Mouse (Mus musculus): ENCODE results near the gene Gm7361.
"Not testable (repeated sequence)": the region's sequence is repeated elsewhere in the genome, so short reads cannot be mapped to it uniquely, and the experiment has no call there.

Gene Gm7361

GRCm38 (mm10) chr5:26257391-26257790, at the start of gene Gm7361:
Gene Gm7361 (plus strand): TSS chr5:26257691.
- DNase-seq (ENCODE audit: low spot score in 2 of 2): not testable (repeated sequence)

GRCm38 (mm10) chr5:26211030-26211429, 46.5 kb upstream of the Gm7361 start:
- DNase-seq (ENCODE audit: low spot score in 2 of 2): no peak

GRCm38 (mm10) chr5:26222076-26222475, 35.4 kb upstream of the Gm7361 start:
- DNase-seq (ENCODE audit: low spot score in 2 of 2): no peak

- DNase-seq (ENCODE audit: low spot score in 2 of 2): not testable (repeated sequence)
Measured at GRCm38 (mm10) chr5:26266656-26267055, 9.2 kb downstream of the Gm7361 start.

- no peak for DNase-seq (ENCODE audit: low spot score in 2 of 2)
Measured at GRCm38 (mm10) chr5:26280361-26280760, 22.9 kb downstream of the Gm7361 start.

GRCm38 (mm10) chr5:26281717-26282116, 24.2 kb downstream of the Gm7361 start:
- no peak for DNase-seq (ENCODE audit: low spot score in 2 of 2)

- DNase-seq (ENCODE audit: low spot score in 2 of 2): peak; percentile 56 to 63
Measured at GRCm38 (mm10) chr5:26282282-26282681, 24.8 kb downstream of the Gm7361 start.

- DNase-seq (ENCODE audit: low spot score in 2 of 2): no peak
Measured at GRCm38 (mm10) chr5:26283399-26283798, 25.9 kb downstream of the Gm7361 start.

- no peak for DNase-seq (ENCODE audit: low spot score in 2 of 2)
Measured at GRCm38 (mm10) chr5:26291621-26292020, 34.1 kb downstream of the Gm7361 start.

- DNase-seq (ENCODE audit: low spot score in 2 of 2): no peak
Measured at GRCm38 (mm10) chr5:26293258-26293657, 35.8 kb downstream of the Gm7361 start.

Data from frontal cortex, postnatal 25 days (tissue).